Mouse (Mus musculus) bone marrow macrophage, adult 2 months (primary cell): Measurements from ENCODE around the gene Cotl1.

Source experiments
- CTCF ChIP-seq: IDR thresholded peaks from 2 replicates; pipeline ENCODE4 v1.5.1; 2012; ENCODE audit warnings: low read depth, mild to moderate bottlenecking, low read length, moderate library complexity
- POLR2A ChIP-seq: IDR thresholded peaks from 2 replicates; pipeline ENCODE4 v1.6.1; 2012; ENCODE audit warnings: mild to moderate bottlenecking, low read depth, low read length, borderline replicate concordance

DNA sequence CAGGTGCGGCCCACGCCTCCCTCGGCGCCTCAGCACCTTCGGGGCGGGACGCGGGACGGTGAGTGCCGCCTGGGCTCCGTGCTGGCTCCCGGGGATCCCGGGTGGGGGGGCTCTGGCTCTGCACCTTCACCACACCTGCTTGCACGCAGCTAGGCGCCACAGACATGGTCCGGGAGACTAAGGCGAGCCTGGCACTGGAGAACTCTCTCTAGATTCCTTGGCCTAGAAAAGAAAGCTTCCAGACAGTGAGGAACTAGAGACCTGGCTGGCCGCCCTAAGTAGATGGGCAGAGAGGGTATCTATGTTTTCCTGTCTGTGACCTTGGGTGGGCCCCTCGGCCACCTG lies 22.0 kb upstream of the Cotl1 start:
- TF ChIP-seq POLR2A (no peak), CTCF (no peak)
